Mouse (Mus musculus) liver, embryonic 12.5 days (tissue): ENCODE measurements around the gene H2-DMb1. TPM values are rescaled to one million over a fixed set of nuclear protein-coding genes. Genes with fewer than 3 reads are reported as not detected.
A peak's percentile ranks its signal among the peaks of the same experiment; 100 is the strongest.

Experiments
- ATAC-seq: fragments of 200-750 bp; cut with Nextera tagmentation; 2 replicates; pipeline ENCODE4 v1.8.0; 2017; ENCODE audit warnings: moderate number of reproducible peaks, mild to moderate bottlenecking, moderate library complexity
- H3K27ac ChIP-seq: fragments of 300-500 bp; sonication (generic); 2 replicates; pipeline ENCODE4 v1.5.1; 2016; ENCODE audit warnings: mild to moderate bottlenecking
- H3K27me3 ChIP-seq: fragments of 300-500 bp; sonication (generic); replicated peaks from 2 replicates; pipeline ENCODE4 v1.6.1; 2016; ENCODE audit warnings: mild to moderate bottlenecking, moderate library complexity
- H3K36me3 ChIP-seq: fragments of 300-500 bp; sonication (generic); 2 replicates; pipeline ENCODE4 v1.6.1; 2016; ENCODE audit warnings: mild to moderate bottlenecking, moderate library complexity
- H3K4me1 ChIP-seq: fragments of 300-500 bp; sonication (generic); 2 replicates; pipeline ENCODE4 v1.6.1; 2016
- H3K4me2 ChIP-seq: fragments of 300-500 bp; sonication (generic); 2 replicates; pipeline ENCODE4 v1.6.1; 2016; ENCODE audit warnings: mild to moderate bottlenecking, moderate library complexity
- H3K4me3 ChIP-seq: fragments of 300-500 bp; sonication (generic); 2 replicates; pipeline ENCODE4 v1.5.1; 2016; ENCODE audit warnings: mild to moderate bottlenecking, moderate library complexity
- H3K9ac ChIP-seq: fragments of 300-500 bp; sonication (generic); 2 replicates; pipeline ENCODE4 v1.6.1; 2016; ENCODE audit warnings: mild to moderate bottlenecking, moderate library complexity
- H3K9me3 ChIP-seq: fragments of 300-500 bp; sonication (generic); replicated peaks from 2 replicates; pipeline ENCODE4 v1.6.1; 2016; ENCODE audit warnings: mild to moderate bottlenecking, moderate library complexity
- WGBS: fragments of 180-500 bp; shearing (Covaris S2); methylation state at CpG from one replicate; pipeline ENCODE4 v1.1.7; 2016; ENCODE audit not compliant: insufficient replicate concordance; 5-methylcytosine and 5-hydroxymethylcytosine counted together
- polyA plus RNA-seq: library from polyadenylated mRNA; unstranded; fragments of >200 nt; fragmentation: Nextera tagmentation; extraction: Ambion mirVana; gene quantifications from 2 replicates; pipeline ENCODE4 v1.2.1, GENCODE M21; 2016

H2-DMb1 gene
- polyA plus RNA-seq, 1 experiment from 2014 or later = 0.21 TPM

GRCm38 (mm10) chr17:34118113-34118872 lies 34.6 kb upstream of the H2-DMb1 start:
- WGBS = under 1% methylated on average over 67 of the region's 67 CpGs
- no peaks in the 10 kb centered on the region for H3K9me3 ChIP-seq
- no peaks in the 10 kb centered on the region for H3K27me3 ChIP-seq
- ATAC-seq = no peak
- H3K4me3 ChIP-seq = peak overlapping the region; percentile 100
- peak overlapping the region; percentile 95 for H3K4me2 ChIP-seq
- H3K27ac ChIP-seq = peak overlapping the region; percentile 99
- H3K9ac ChIP-seq = peak overlapping the region; percentile 99
- H3K36me3 ChIP-seq = peaks cover 58% of the 10 kb centered on the region
- peaks cover 58% of the 10 kb centered on the region for H3K4me1 ChIP-seq

GRCm38 (mm10) chr17:34118873-34119248 lies 34.0 kb upstream of the H2-DMb1 start:
- Histone ChIP-seq H3K9ac (peak overlapping the region; percentile 99), H3K4me3 (peak overlapping the region; percentile 100), H3K4me1 (peaks cover 64% of the 10 kb centered on the region), H3K36me3 (peaks cover 52% of the 10 kb centered on the region), H3K27me3 (no peaks in the 10 kb centered on the region), H3K9me3 (no peaks in the 10 kb centered on the region), H3K27ac (peak overlapping the region; percentile 99), H3K4me2 (peak overlapping the region; percentile 95)
- WGBS = under 1% methylated on average over 38 of the region's 38 CpGs
- peak; percentile 39 for ATAC-seq

- peaks cover 66% of the 10 kb centered on the region for H3K4me1 ChIP-seq
- under 1% methylated on average over 96 of the region's 96 CpGs for WGBS
- H3K36me3 ChIP-seq = peaks cover 46% of the 10 kb centered on the region
- H3K4me3 ChIP-seq = peak within 1 kb of the TSS; percentile 100
- no peaks in the 10 kb centered on the region for H3K9me3 ChIP-seq
- peak within 1 kb of the TSS; percentile 99 for H3K27ac ChIP-seq
- ATAC-seq = peak; percentile 77
- H3K9ac ChIP-seq = peak within 1 kb of the TSS; percentile 99
- no peaks in the 10 kb centered on the region for H3K27me3 ChIP-seq
- H3K4me2 ChIP-seq = peak within 1 kb of the TSS; percentile 95
Observed at GRCm38 (mm10) chr17:34119249-34120179, 33.4 kb upstream of the H2-DMb1 start, which contains the start of gene H2-DMa. Gene H2-DMa, plus strand, starts transcription at chr17:34119541.

- H3K9ac ChIP-seq = peak overlapping the region; percentile 95
- H3K4me2 ChIP-seq = peak overlapping the region; percentile 95
- peak overlapping the region; percentile 99 for H3K27ac ChIP-seq
- H3K27me3 ChIP-seq = no peaks in the 10 kb centered on the region
- no peaks in the 10 kb centered on the region for H3K9me3 ChIP-seq
- H3K4me1 ChIP-seq = peaks cover 66% of the 10 kb centered on the region
- H3K36me3 ChIP-seq = peaks cover 38% of the 10 kb centered on the region
- ATAC-seq = no peak
- under 1% methylated on average over 32 of the region's 42 CpGs for whole genome bisulfite sequencing
- peak overlapping the region; percentile 100 for H3K4me3 ChIP-seq
Observed at GRCm38 (mm10) chr17:34120180-34120723, 32.6 kb upstream of the H2-DMb1 start.

- Histone ChIP-seq H3K27me3 (no peaks in the 10 kb centered on the region), H3K4me3 (peak overlapping the region; percentile 100), H3K27ac (peak overlapping the region; percentile 99), H3K36me3 (peaks cover 33% of the 10 kb centered on the region), H3K4me1 (peaks cover 64% of the 10 kb centered on the region), H3K9me3 (no peaks in the 10 kb centered on the region), H3K4me2 (peak overlapping the region; percentile 95), H3K9ac (peak overlapping the region; percentile 95)
- peak; percentile 33 for ATAC-seq
- 2% methylated on average over 31 of the region's 31 CpGs for WGBS
Observed at GRCm38 (mm10) chr17:34120814-34121171, 32.1 kb upstream of the H2-DMb1 start.

GRCm38 (mm10) chr17:34121172-34121878 lies 31.5 kb upstream of the H2-DMb1 start:
- under 1% methylated on average over 34 of the region's 35 CpGs for WGBS
- peaks cover 28% of the 10 kb centered on the region for H3K36me3 ChIP-seq
- H3K27ac ChIP-seq = peak overlapping the region; percentile 99
- peak overlapping the region; percentile 95 for H3K9ac ChIP-seq
- H3K9me3 ChIP-seq = no peaks in the 10 kb centered on the region
- ATAC-seq = 0 out of 2 replicates have a peak, but pooled peaks have one; percentile 4
- peaks cover 64% of the 10 kb centered on the region for H3K4me1 ChIP-seq
- peak overlapping the region; percentile 95 for H3K4me2 ChIP-seq
- no peaks in the 10 kb centered on the region for H3K27me3 ChIP-seq
- peak overlapping the region; percentile 100 for H3K4me3 ChIP-seq

GRCm38 (mm10) chr17:34121879-34122187 lies 31.0 kb upstream of the H2-DMb1 start:
- ATAC-seq = no peak
- Histone ChIP-seq H3K9me3 (no peaks in the 10 kb centered on the region), H3K27ac (peak overlapping the region; percentile 99), H3K4me3 (peak overlapping the region; percentile 100), H3K9ac (peak overlapping the region; percentile 95), H3K27me3 (no peaks in the 10 kb centered on the region), H3K4me1 (peaks cover 64% of the 10 kb centered on the region), H3K36me3 (peaks cover 23% of the 10 kb centered on the region), H3K4me2 (peak overlapping the region; percentile 95)
- WGBS = 3% methylated on average over 10 of the region's 10 CpGs

GRCm38 (mm10) chr17:34122188-34122984 lies 30.5 kb upstream of the H2-DMb1 start, which contains the start of gene Brd2:
Gene Brd2, minus strand, starts transcription at chr17:34122634.
- peak; percentile 68 for ATAC-seq
- H3K4me2 ChIP-seq = peak within 1 kb of the TSS; percentile 95
- H3K27me3 ChIP-seq = no peaks in the 10 kb centered on the region
- H3K4me3 ChIP-seq = peak within 1 kb of the TSS; percentile 100
- WGBS = under 1% methylated on average over 74 of the region's 75 CpGs
- H3K9me3 ChIP-seq = no peaks in the 10 kb centered on the region
- peaks cover 64% of the 10 kb centered on the region for H3K4me1 ChIP-seq
- peak within 1 kb of the TSS; percentile 99 for H3K27ac ChIP-seq
- peak within 1 kb of the TSS; percentile 95 for H3K9ac ChIP-seq
- H3K36me3 ChIP-seq = peaks cover 17% of the 10 kb centered on the region

- peaks cover 2% of the 10 kb centered on the region; the same call in 1 of the 2 replicates for H3K27me3 ChIP-seq
- H3K9me3 ChIP-seq = no peaks in the 10 kb centered on the region
- peaks cover 66% of the 10 kb centered on the region for H3K4me1 ChIP-seq
- WGBS = 4% methylated on average over 7 of the region's 7 CpGs
- peak overlapping the region; percentile 95 for H3K9ac ChIP-seq
- H3K36me3 ChIP-seq = peaks cover 10% of the 10 kb centered on the region
- H3K4me2 ChIP-seq = peak overlapping the region; percentile 95
- peak overlapping the region; percentile 100 for H3K4me3 ChIP-seq
- ATAC-seq = no peak
- H3K27ac ChIP-seq = peak overlapping the region; percentile 99
Observed at GRCm38 (mm10) chr17:34123111-34123510, 29.8 kb upstream of the H2-DMb1 start.

GRCm38 (mm10) chr17:34123518-34123917 lies 29.4 kb upstream of the H2-DMb1 start:
- peaks cover 70% of the 10 kb centered on the region for H3K4me1 ChIP-seq
- peak overlapping the region; percentile 99 for H3K27ac ChIP-seq
- H3K4me3 ChIP-seq = peak overlapping the region; percentile 100
- ATAC-seq = no peak
- peak overlapping the region; percentile 95 for H3K4me2 ChIP-seq
- peaks cover 6% of the 10 kb centered on the region for H3K36me3 ChIP-seq
- WGBS = 23% methylated on average over 2 of the region's 2 CpGs
- peak overlapping the region; percentile 95 for H3K9ac ChIP-seq
- H3K27me3 ChIP-seq = peaks cover 6% of the 10 kb centered on the region
- H3K9me3 ChIP-seq = no peaks in the 10 kb centered on the region
